Comparison of ENCODE assay signal across 24 mouse cellular contexts in genomic region chr6:87744632-87745031, GRCm38 (mm10). TPM values are rescaled to one million over a fixed set of nuclear protein-coding genes. Genes with fewer than 3 reads are reported as not detected.
A peak's percentile ranks its signal among the peaks of the same experiment; 100 is the strongest.
DNase-seq lines count a peak whose midpoint lies in the region; ATAC-seq and TF ChIP-seq lines count a peak whose summit lies in the region.
"Had no signal": no experiment of that assay in that cellular context is flagged by ENCODE, and none has a peak within 500 bp of the region (broad histone marks: within the 10 kb centered on the region; RNA-seq: fewer than 3 reads in every experiment).

No protein-coding gene starts in this region.

- no peak overlapping the region for H3K9ac ChIP-seq in liver, embryonic 12.5 days
- no peak overlapping the region for H3K9ac ChIP-seq in MEL (ENCODE audit: control insufficient read depth, low read depth, low read length, poor library complexity, severe bottlenecking)
- no peak overlapping the region for H3K9ac ChIP-seq in liver, embryonic 15.5 days
- H3K9ac ChIP-seq in liver, postnatal 0 days (replicated peaks), result no peak overlapping the region
- H3K9ac ChIP-seq: embryonic facial prominence, embryonic 12.5 days; forebrain, embryonic 12.5 days had no signal

- H3K36me3 ChIP-seq in liver, embryonic 12.5 days, result no peaks in the 10 kb centered on the region
- peaks cover 0 to 47% of the 10 kb centered on the region in 2 experiments; a peak in 2 of 4 replicates for H3K36me3 ChIP-seq in MEL (ENCODE audit: control insufficient read depth in 1 of 2, insufficient read depth in 2 of 2, low read length in 2 of 2)
- H3K36me3 ChIP-seq in liver, embryonic 15.5 days (replicated peaks), result no peaks in the 10 kb centered on the region
- no peaks in the 10 kb centered on the region for H3K36me3 ChIP-seq in liver, postnatal 0 days (replicated peaks; ENCODE audit: insufficient read depth, low read length)
- H3K36me3 ChIP-seq: embryonic facial prominence, embryonic 10.5 days; embryonic facial prominence, embryonic 12.5 days; forebrain, embryonic 10.5 days; forebrain, embryonic 12.5 days had no signal

- H3K27me3 ChIP-seq in liver, embryonic 12.5 days (replicated peaks), result no peaks in the 10 kb centered on the region
- H3K27me3 ChIP-seq in MEL (ENCODE audit: control insufficient read depth in 1 of 2, insufficient read depth in 2 of 2, low read length in 2 of 2), result no peaks in the 10 kb centered on the region
- H3K27me3 ChIP-seq in liver, embryonic 15.5 days, result no peaks in the 10 kb centered on the region
- H3K27me3 ChIP-seq in liver, postnatal 0 days (ENCODE audit: insufficient read depth, low read length), result no peaks in the 10 kb centered on the region
- H3K27me3 ChIP-seq: embryonic facial prominence, embryonic 12.5 days; forebrain, embryonic 12.5 days; Patski had no signal

- DNase-seq in liver (no peak), MEL (ENCODE audit: low read depth, low spot score) (peak; percentile 28)
- no peak for DNase-seq in liver, postnatal 0 days
- no peak for DNase-seq in kidney, postnatal 10 days
- DNase-seq in kidney, postnatal 4 days, result no peak
- DNase-seq: cerebellum, adult 11-12 months; cerebellum, adult 2 months; cerebellum, adult 9-10 months; cerebellum, postnatal 10 days; cerebellum, postnatal 25 days had no signal

- WGBS in liver, embryonic 12.5 days (ENCODE audit: insufficient replicate concordance), result 55% methylated on average over 3 of the region's 3 CpGs
- WGBS in liver, embryonic 15.5 days (ENCODE audit: insufficient replicate concordance), result 43% methylated on average over 3 of the region's 3 CpGs
- whole genome bisulfite sequencing in liver, postnatal 0 days (ENCODE audit: insufficient replicate concordance), result 68% methylated on average over 3 of the region's 3 CpGs

- H3K27ac ChIP-seq in liver, embryonic 12.5 days, result peak overlapping the region; percentile 52; the same call in 1 of the 2 replicates
- H3K27ac ChIP-seq in MEL (ENCODE audit: control insufficient read depth, low read depth, low read length), result peak overlapping the region; percentile 39
- H3K27ac ChIP-seq in liver, embryonic 15.5 days (replicated peaks), result 0 out of 2 replicates have a peak overlapping the region, but pooled peaks have one; percentile 66
- peak overlapping the region; percentile 8; the same call in 1 of the 2 replicates for H3K27ac ChIP-seq in liver, postnatal 0 days (ENCODE audit: low read depth)
- H3K27ac ChIP-seq: embryonic facial prominence, embryonic 10.5 days; embryonic facial prominence, embryonic 12.5 days; forebrain, embryonic 10.5 days; forebrain, embryonic 12.5 days had no signal

- no peak overlapping the region for H3K4me2 ChIP-seq in liver, embryonic 12.5 days
- no peak overlapping the region for H3K4me2 ChIP-seq in liver, embryonic 15.5 days
- no peak overlapping the region for H3K4me2 ChIP-seq in liver, postnatal 0 days (ENCODE audit: low read depth, low read length)
- H3K4me2 ChIP-seq: embryonic facial prominence, embryonic 12.5 days; forebrain, embryonic 12.5 days had no signal

- no peak for TF ChIP-seq POLR2A in MEL (IDR thresholded peaks at IDR 0.05; ENCODE audit: control insufficient read depth in 1 of 2, insufficient read depth in 1 of 2, low read depth in 1 of 2, low read length in 2 of 2, poor library complexity in 1 of 2)

- H3K4me3 ChIP-seq in liver, embryonic 12.5 days, result no peak overlapping the region
- H3K4me3 ChIP-seq in MEL (ENCODE audit: control insufficient read depth in 1 of 2, insufficient read depth in 1 of 2, low read depth in 2 of 2, low read length in 2 of 2), result no peak overlapping the region
- H3K4me3 ChIP-seq in liver, embryonic 15.5 days (replicated peaks), result no peak overlapping the region
- H3K4me3 ChIP-seq in liver, postnatal 0 days (ENCODE audit: low read depth, low read length), result no peak overlapping the region
- H3K4me3 ChIP-seq: embryonic facial prominence, embryonic 10.5 days; embryonic facial prominence, embryonic 12.5 days; erythroblast, embryonic 14.5 days; forebrain, embryonic 10.5 days; forebrain, embryonic 12.5 days had no signal

- TF ChIP-seq EP300 in MEL (IDR thresholded peaks at IDR 0.05; ENCODE audit: low read depth in 1 of 2, low read length in 2 of 2), result peak; percentile 29 to 62; a peak in 3 of 4 replicates
- no peak for TF ChIP-seq EP300 in liver, postnatal 0 days (IDR thresholded peaks at IDR 0.05; ENCODE audit: low read depth)

- H3K9me3 ChIP-seq in liver, embryonic 12.5 days (replicated peaks), result no peaks in the 10 kb centered on the region
- no peaks in the 10 kb centered on the region for H3K9me3 ChIP-seq in MEL (replicated peaks; ENCODE audit: insufficient read depth, low read length)
- H3K9me3 ChIP-seq in liver, embryonic 15.5 days (replicated peaks), result no peaks in the 10 kb centered on the region
- H3K9me3 ChIP-seq in liver, postnatal 0 days (ENCODE audit: low read length), result no peaks in the 10 kb centered on the region
- H3K9me3 ChIP-seq: embryonic facial prominence, embryonic 10.5 days; embryonic facial prominence, embryonic 12.5 days; forebrain, embryonic 10.5 days; forebrain, embryonic 12.5 days had no signal

- H3K4me1 ChIP-seq in liver, embryonic 12.5 days, result peaks cover 94% of the 10 kb centered on the region
- peaks cover 31 to 74% of the 10 kb centered on the region in 2 experiments for H3K4me1 ChIP-seq in MEL (ENCODE audit: control insufficient read depth in 1 of 2, insufficient read depth in 2 of 2, low read length in 2 of 2)
- H3K4me1 ChIP-seq in liver, embryonic 15.5 days (replicated peaks), result peaks cover 87% of the 10 kb centered on the region
- peaks cover 58% of the 10 kb centered on the region for H3K4me1 ChIP-seq in liver, postnatal 0 days (ENCODE audit: insufficient read depth)
- H3K4me1 ChIP-seq: embryonic facial prominence, embryonic 12.5 days; forebrain, embryonic 12.5 days had no signal

- TF ChIP-seq CTCF in MEL (IDR thresholded peaks at IDR 0.05 in 2 of 3, conservative IDR thresholded peaks at IDR 0.05 in 1 of 3; ENCODE audit: control insufficient read depth in 1 of 3, insufficient read depth in 1 of 3, low read depth in 2 of 3, low read length in 3 of 3, poor library complexity in 1 of 3, severe bottlenecking in 1 of 3), result no peak
- TF ChIP-seq CTCF in liver, postnatal 0 days (IDR thresholded peaks at IDR 0.05; ENCODE audit: low read depth), result no peak

- no peak for TF ChIP-seq RAD21 in MEL (IDR thresholded peaks at IDR 0.05; ENCODE audit: low read depth, low read length)

- H3K79me2 ChIP-seq in MEL (ENCODE audit: control insufficient read depth, insufficient read depth, low read length, poor library complexity), result no peaks in the 10 kb centered on the region

- no peak for ATAC-seq in liver, embryonic 12.5 days
- ATAC-seq in liver, embryonic 15.5 days (ENCODE audit: insufficient read depth), result no peak
- no peak for ATAC-seq in liver, postnatal 0 days
- ATAC-seq: activated CD4-positive, CD25-positive, alpha-beta regulatory T cell, adult 4 months; forebrain, embryonic 14.5 days; forebrain, embryonic 16.5 days; Patski had no signal

TF ChIP-seq in MEL, 35 proteins besides CTCF, POLR2A, EP300 and RAD21:
- no peak for TF ChIP-seq SMC3 (IDR thresholded peaks at IDR 0.05; ENCODE audit: low read depth, low read length)
- TF ChIP-seq MAZ (IDR thresholded peaks at IDR 0.05; ENCODE audit: low read depth, low read length), result no peak
- TF ChIP-seq MXI1 (IDR thresholded peaks at IDR 0.05; ENCODE audit: low read depth, low read length), result no peak
- TF ChIP-seq TCF12 (IDR thresholded peaks at IDR 0.05; ENCODE audit: low read depth, low read length), result peak; percentile 48; the same call in 1 of the 2 replicates
- no peak for TF ChIP-seq MYC (IDR thresholded peaks at IDR 0.05; ENCODE audit: low read depth, low read length)
- no peak for TF ChIP-seq USF1 (IDR thresholded peaks at IDR 0.05; ENCODE audit: low read depth, low read length)
- 0 out of 2 replicates have a peak, but pooled peaks have one; percentile 29 for TF ChIP-seq SIN3A (IDR thresholded peaks at IDR 0.05; ENCODE audit: low read length)
- no peak for TF ChIP-seq TAL1 (IDR thresholded peaks at IDR 0.05; ENCODE audit: low read length)
- no peak for TF ChIP-seq ELF1 (IDR thresholded peaks at IDR 0.05; ENCODE audit: low read depth, low read length)
- TF ChIP-seq TBP (IDR thresholded peaks at IDR 0.05; ENCODE audit: low read depth, low read length), result no peak
- peak; percentile 14; the same call in 1 of the 2 replicates for TF ChIP-seq RCOR1 (IDR thresholded peaks at IDR 0.05; ENCODE audit: low read depth, low read length)
- no peak for TF ChIP-seq POLR2AphosphoS5 (IDR thresholded peaks at IDR 0.05; ENCODE audit: borderline replicate concordance, low read depth, low read length)
- TF ChIP-seq ETS1 (IDR thresholded peaks at IDR 0.05; ENCODE audit: low read depth, low read length), result peak; percentile 50; the same call in 1 of the 2 replicates
- no peak for TF ChIP-seq JUND (IDR thresholded peaks at IDR 0.05; ENCODE audit: low read depth, low read length)
- TF ChIP-seq HCFC1 (IDR thresholded peaks at IDR 0.05; ENCODE audit: low read depth, low read length), result no peak
- TF ChIP-seq GATA1 (IDR thresholded peaks at IDR 0.05; ENCODE audit: low read depth, low read length), result peak; percentile 70
- no peak for TF ChIP-seq USF2 (IDR thresholded peaks at IDR 0.05; ENCODE audit: borderline replicate concordance in 1 of 2, insufficient read depth in 1 of 2, low read depth in 1 of 2, low read length in 2 of 2)

RNA-seq across cellular contexts. Expression of gene Efcc1, which starts 14.0 kb away (rescaled TPM):
- polyA plus RNA-seq in liver, embryonic 12.5 days (2016; fragmentation: Nextera tagmentation; extraction: Ambion mirVana), result 0.51 and 0.63 TPM in 2 replicates
- 0.27 TPM in 1 of 2 replicates, not detected in the other for total RNA-seq in MEL (2012; rRNA removed)
- polyA plus RNA-seq in MEL (2012; ENCODE audit: insufficient read depth in 1 of 2, insufficient read length in 2 of 2, low read depth in 1 of 2, low replicate concordance in 2 of 2, missing spikeins in 1 of 2), result 1 to 10 TPM in 1 of 2 experiments, not detected in 1; 1.2 TPM
- polyA plus RNA-seq in liver, embryonic 15.5 days (2015; fragmentation: Nextera tagmentation; extraction: Ambion mirVana), result 0.15 and 0.16 TPM in 2 replicates
- 0.39 and 0.42 TPM in 2 replicates for polyA plus RNA-seq in liver, postnatal 0 days (2015; fragmentation: Nextera tagmentation; extraction: Ambion mirVana)
- total RNA-seq: ES-E14 had no signal
- polyA plus RNA-seq: erythroblast, embryonic 14.5 days had no signal

RNA-seq across cellular contexts. Expression of gene Gp9, which starts 33.2 kb away (rescaled TPM):
- polyA plus RNA-seq in liver, embryonic 12.5 days (2016; fragmentation: Nextera tagmentation; extraction: Ambion mirVana), result 40.9 and 44.2 TPM in 2 replicates
- total RNA-seq in MEL (2012; rRNA removed), result 2.4 and 3.9 TPM in 2 replicates
- polyA plus RNA-seq in MEL (2012; ENCODE audit: insufficient read depth in 1 of 2, insufficient read length in 2 of 2, low read depth in 1 of 2, low replicate concordance in 2 of 2, missing spikeins in 1 of 2), result 10 to 100 TPM in 1 of 2 experiments, not detected in 1; 11.1 TPM
- polyA plus RNA-seq in liver, embryonic 15.5 days (2015; fragmentation: Nextera tagmentation; extraction: Ambion mirVana), result 26.8 and 29.9 TPM in 2 replicates
- 36.5 and 38.0 TPM in 2 replicates for polyA plus RNA-seq in liver, postnatal 0 days (2015; fragmentation: Nextera tagmentation; extraction: Ambion mirVana)
- total RNA-seq: adrenal gland, postnatal 36 days; ES-E14 had no signal
- polyA plus RNA-seq: activated CD4-positive, CD25-positive, alpha-beta regulatory T cell, adult 4 months; C2C12; Patski had no signal

Comparison
In these comparisons a context has a peak if more than half of its experiments do, and no peak if none do; other contexts are left out.
1. H3K27ac ChIP-seq: peak in every context shown above with its lines; median percentile 66 in liver, embryonic 15.5 days; 52 in liver, embryonic 12.5 days; 39 in MEL; 8 in liver, postnatal 0 days.